Mouse (Mus musculus) kidney, embryonic 15.5 days (tissue): ENCODE measurements around the gene Nt5c3. TPM values are rescaled to one million over a fixed set of nuclear protein-coding genes. Genes with fewer than 3 reads are reported as not detected.
A peak's percentile ranks its signal among the peaks of the same experiment; 100 is the strongest.
"Not testable (repeated sequence)": the region's sequence is repeated elsewhere in the genome, so short reads cannot be mapped to it uniquely, and the experiment has no call there.

Experiments used
- ATAC-seq: fragments of 200-750 bp; cut with Nextera tagmentation; replicated peaks from 2 replicates; pipeline ENCODE4 v1.8.0; 2017; ENCODE audit warnings: moderate TSS enrichment; ENCODE audit not compliant: low FRiP score
- H3K27ac ChIP-seq: fragments of 300-500 bp; sonication (generic); 2 replicates; pipeline ENCODE4 v1.5.1; 2015; ENCODE audit warnings: mild to moderate bottlenecking, inconsistent platforms
- H3K27me3 ChIP-seq: fragments of 300-500 bp; sonication (generic); 2 replicates; pipeline ENCODE4 v1.6.1; 2015; ENCODE audit warnings: inconsistent platforms
- H3K36me3 ChIP-seq: fragments of 300-500 bp; sonication (generic); 2 replicates; pipeline ENCODE4 v1.6.1; 2015; ENCODE audit warnings: inconsistent platforms
- H3K4me1 ChIP-seq: fragments of 300-500 bp; sonication (generic); 2 replicates; pipeline ENCODE4 v1.6.1; 2015; ENCODE audit warnings: inconsistent platforms
- H3K4me2 ChIP-seq: fragments of 300-500 bp; sonication (generic); 2 replicates; pipeline ENCODE4 v1.6.1; 2015; ENCODE audit warnings: moderate library complexity, mild to moderate bottlenecking, inconsistent platforms
- H3K4me3 ChIP-seq: fragments of 300-500 bp; sonication (generic); replicated peaks from 2 replicates; pipeline ENCODE4 v1.5.1; 2015; ENCODE audit warnings: mild to moderate bottlenecking, inconsistent platforms
- H3K9ac ChIP-seq: fragments of 300-500 bp; sonication (generic); 2 replicates; pipeline ENCODE4 v1.6.1; 2015; ENCODE audit warnings: mild to moderate bottlenecking, inconsistent platforms
- H3K9me3 ChIP-seq: fragments of 300-500 bp; sonication (generic); replicated peaks from 2 replicates; pipeline ENCODE4 v1.6.1; 2016; ENCODE audit warnings: inconsistent platforms
- WGBS: fragments of 180-500 bp; shearing (Covaris S2); methylation state at CpG from one replicate; pipeline ENCODE4 v1.1.7; 2015; ENCODE audit warnings: mixed read lengths; 5-methylcytosine and 5-hydroxymethylcytosine counted together
- polyA plus RNA-seq: library from polyadenylated mRNA; unstranded; fragments of >200 nt; fragmentation: Nextera tagmentation; extraction: Ambion mirVana; gene quantifications from 2 replicates; pipeline ENCODE4 v1.2.1, GENCODE M21; 2015

The Nt5c3 gene
- polyA plus RNA-seq, 1 experiment from 2014 or later, result 61.5 TPM

GRCm38 (mm10) chr6:56901824-56902386 is 21.8 kb downstream of the Nt5c3 start:
- peak; percentile 65 for ATAC-seq

GRCm38 (mm10) chr6:56901336-56901735 is 22.4 kb downstream of the Nt5c3 start:
- Histone ChIP-seq H3K9me3 (no peaks in the 10 kb centered on the region), H3K36me3 (no peaks in the 10 kb centered on the region), H3K27me3 (no peaks in the 10 kb centered on the region), H3K27ac (no peak overlapping the region), H3K9ac (no peak overlapping the region), H3K4me2 (no peak overlapping the region), H3K4me1 (peaks cover 14% of the 10 kb centered on the region), H3K4me3 (no peak overlapping the region)
- ATAC-seq, result no peak
- WGBS, result 75% methylated on average over 3 of the region's 3 CpGs

More at GRCm38 (mm10) chr6:56901824-56902386, 21.8 kb downstream of the Nt5c3 start:
- Histone ChIP-seq H3K27me3 (no peaks in the 10 kb centered on the region), H3K4me1 (peaks cover 14% of the 10 kb centered on the region), H3K4me3 (peak overlapping the region; percentile 7; the same call in 1 of the 2 replicates), H3K4me2 (peak overlapping the region; percentile 22), H3K36me3 (no peaks in the 10 kb centered on the region), H3K9ac (no peak overlapping the region), H3K9me3 (no peaks in the 10 kb centered on the region), H3K27ac (no peak overlapping the region)
- WGBS, result 46% methylated on average over 12 of the region's 12 CpGs

GRCm38 (mm10) chr6:56899601-56900000 is 24.1 kb downstream of the Nt5c3 start:
- H3K4me2 ChIP-seq, result no peak overlapping the region
- no peak for ATAC-seq
- 73% methylated on average over 3 of the region's 3 CpGs for WGBS
- no peaks in the 10 kb centered on the region for H3K36me3 ChIP-seq
- no peaks in the 10 kb centered on the region for H3K27me3 ChIP-seq
- no peaks in the 10 kb centered on the region for H3K9me3 ChIP-seq
- H3K4me3 ChIP-seq, result no peak overlapping the region
- no peak overlapping the region for H3K27ac ChIP-seq
- peaks cover 14% of the 10 kb centered on the region for H3K4me1 ChIP-seq
- no peak overlapping the region for H3K9ac ChIP-seq

GRCm38 (mm10) chr6:56890762-56891161 is 33.0 kb downstream of the Nt5c3 start:
- Histone ChIP-seq H3K4me1 (no peaks in the 10 kb centered on the region), H3K36me3 (peaks cover 45% of the 10 kb centered on the region)

GRCm38 (mm10) chr6:56888561-56888960 is 35.2 kb downstream of the Nt5c3 start:
- Histone ChIP-seq H3K36me3 (peaks cover 56% of the 10 kb centered on the region), H3K4me1 (no peaks in the 10 kb centered on the region), H3K27ac (no peak overlapping the region), H3K27me3 (no peaks in the 10 kb centered on the region), H3K4me3 (no peak overlapping the region), H3K9me3 (no peaks in the 10 kb centered on the region), H3K9ac (no peak overlapping the region), H3K4me2 (no peak overlapping the region)
- ATAC-seq, result no peak
- 94% methylated on average over 6 of the region's 6 CpGs for WGBS

More at GRCm38 (mm10) chr6:56890762-56891161, 33.0 kb downstream of the Nt5c3 start:
- H3K9ac ChIP-seq, result no peak overlapping the region
- no peak overlapping the region for H3K27ac ChIP-seq
- H3K4me3 ChIP-seq, result no peak overlapping the region
- no peak overlapping the region for H3K4me2 ChIP-seq
- ATAC-seq, result no peak
- H3K9me3 ChIP-seq, result no peaks in the 10 kb centered on the region
- H3K27me3 ChIP-seq, result no peaks in the 10 kb centered on the region
- 93% methylated on average over 2 of the region's 2 CpGs for WGBS

- Histone ChIP-seq H3K27me3 (no peaks in the 10 kb centered on the region), H3K9ac (no peak overlapping the region), H3K4me2 (no peak overlapping the region), H3K27ac (no peak overlapping the region), H3K9me3 (no peaks in the 10 kb centered on the region), H3K36me3 (peaks cover 82% of the 10 kb centered on the region), H3K4me3 (no peak overlapping the region), H3K4me1 (no peaks in the 10 kb centered on the region)
- ATAC-seq, result no peak
- 55% methylated on average over 1 of the region's 1 CpGs for WGBS
These were observed 44.3 kb downstream of the Nt5c3 start for GRCm38 (mm10) chr6:56879352-56879955.

- no peak overlapping the region for H3K9ac ChIP-seq
- no peaks in the 10 kb centered on the region for H3K9me3 ChIP-seq
- no peaks in the 10 kb centered on the region for H3K27me3 ChIP-seq
- WGBS, result 88% methylated on average over 8 of the region's 8 CpGs
- H3K4me3 ChIP-seq, result no peak overlapping the region
- H3K36me3 ChIP-seq, result peaks cover 80% of the 10 kb centered on the region
- no peak for ATAC-seq
- no peaks in the 10 kb centered on the region for H3K4me1 ChIP-seq
- no peak overlapping the region for H3K4me2 ChIP-seq
- H3K27ac ChIP-seq, result no peak overlapping the region
These were observed 45.7 kb downstream of the Nt5c3 start for GRCm38 (mm10) chr6:56877985-56878384.

GRCm38 (mm10) chr6:56876870-56877269 is 46.9 kb downstream of the Nt5c3 start:
- no peaks in the 10 kb centered on the region for H3K4me1 ChIP-seq
- no peak overlapping the region for H3K27ac ChIP-seq
- no peak for ATAC-seq
- H3K9me3 ChIP-seq, result no peaks in the 10 kb centered on the region
- peaks cover 74% of the 10 kb centered on the region for H3K36me3 ChIP-seq
- H3K27me3 ChIP-seq, result no peaks in the 10 kb centered on the region
- 77% methylated on average over 4 of the region's 4 CpGs for WGBS
- no peak overlapping the region for H3K4me3 ChIP-seq
- no peak overlapping the region for H3K4me2 ChIP-seq
- no peak overlapping the region for H3K9ac ChIP-seq

GRCm38 (mm10) chr6:56870027-56870426 is 53.7 kb downstream of the Nt5c3 start:
- Histone ChIP-seq H3K36me3 (peaks cover 48% of the 10 kb centered on the region), H3K4me1 (no peaks in the 10 kb centered on the region), H3K9me3 (no peaks in the 10 kb centered on the region), H3K9ac (no peak overlapping the region), H3K4me2 (no peak overlapping the region), H3K27ac (no peak overlapping the region), H3K27me3 (no peaks in the 10 kb centered on the region), H3K4me3 (no peak overlapping the region)
- no peak for ATAC-seq
- WGBS, result 71% methylated on average over 2 of the region's 2 CpGs

GRCm38 (mm10) chr6:56868565-56868964 is 55.2 kb downstream of the Nt5c3 start:
- Histone ChIP-seq H3K4me2 (no peak overlapping the region), H3K9ac (no peak overlapping the region), H3K4me3 (no peak overlapping the region), H3K4me1 (no peaks in the 10 kb centered on the region), H3K27ac (no peak overlapping the region), H3K9me3 (no peaks in the 10 kb centered on the region), H3K36me3 (peaks cover 48% of the 10 kb centered on the region), H3K27me3 (no peaks in the 10 kb centered on the region)
- ATAC-seq, result no peak
- 81% methylated on average over 8 of the region's 8 CpGs for WGBS

GRCm38 (mm10) chr6:56866899-56867298 is 56.8 kb downstream of the Nt5c3 start:
- not testable (repeated sequence) for H3K27me3 ChIP-seq, H3K9me3 ChIP-seq, ATAC-seq, H3K4me2 ChIP-seq, H3K4me3 ChIP-seq, H3K9ac ChIP-seq, H3K27ac ChIP-seq, H3K4me1 ChIP-seq
- H3K36me3 ChIP-seq, result peaks cover 46% of the 10 kb centered on the region
- WGBS, result 85% methylated on average over 1 of the region's 1 CpGs

- H3K9me3 ChIP-seq, result no peaks in the 10 kb centered on the region
- no peak overlapping the region for H3K9ac ChIP-seq
- H3K27ac ChIP-seq, result no peak overlapping the region
- H3K36me3 ChIP-seq, result peaks cover 45% of the 10 kb centered on the region
- no peak overlapping the region for H3K4me3 ChIP-seq
- WGBS, result 89% methylated on average over 8 of the region's 8 CpGs
- no peak for ATAC-seq
- no peaks in the 10 kb centered on the region for H3K4me1 ChIP-seq
- H3K27me3 ChIP-seq, result no peaks in the 10 kb centered on the region
- no peak overlapping the region for H3K4me2 ChIP-seq
These were observed 63.4 kb downstream of the Nt5c3 start for GRCm38 (mm10) chr6:56860205-56860848.
